Mouse (Mus musculus): Measurements from ENCODE around the gene Kcnj16.

DNA sequence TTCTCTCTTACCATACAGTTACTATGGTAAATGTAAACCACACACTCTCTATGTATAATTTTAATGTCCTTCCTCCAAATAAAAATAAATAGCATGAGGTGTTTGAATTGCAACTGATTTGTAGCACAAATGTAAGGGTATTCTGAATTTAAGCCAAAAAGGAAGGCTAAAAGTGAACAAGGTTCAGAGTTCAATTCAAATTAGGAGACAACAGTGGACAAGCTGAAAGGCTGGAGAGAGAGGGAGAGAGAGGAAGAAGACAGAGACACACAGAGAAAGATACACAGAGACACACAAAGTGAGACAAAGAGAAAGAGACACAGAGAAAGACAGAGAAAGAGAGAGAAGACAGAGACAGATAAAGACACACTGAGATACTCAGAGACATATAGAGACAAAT, 1.1 kb downstream of the Kcnj16 start:
- TF ChIP-seq CTCF (conservative IDR thresholded peaks at IDR 0.05; ENCODE audit: insufficient read depth, insufficient read length, low read depth, low read length), result no peak
- TF ChIP-seq POLR2A (IDR thresholded peaks at IDR 0.05; ENCODE audit: low read depth, low read length), result no peak
